Mouse (Mus musculus): ENCODE data around the gene Tgm4. TPM values are rescaled to one million over a fixed set of nuclear protein-coding genes. Genes with fewer than 3 reads are reported as not detected.

Gene Tgm4
- total RNA-seq (2021): under 1 TPM in 1 of 2 experiments, not detected in 1; 0.27 TPM
- long read RNA-seq, experiment 1, partial matches to known transcripts: 0 of 1 reads
- long read RNA-seq, experiment 1, other reads (novel, unspliced or antisense): 1 of 1 reads
- long read RNA-seq, experiment 2: 0 reads

- DNase-seq (ENCODE audit: low spot score): no peak
These were observed at the start of gene Tgm4 for GRCm38 (mm10) chr9:123034426-123034825. TSS of gene Tgm4 (plus strand) at chr9:123034726.

- DNase-seq (ENCODE audit: low spot score): no peak
These were observed 35.9 kb upstream of the Tgm4 start for GRCm38 (mm10) chr9:122998406-122999192.

- no peak for DNase-seq (ENCODE audit: low spot score)
These were observed 35.3 kb upstream of the Tgm4 start for GRCm38 (mm10) chr9:122999193-122999586.

- DNase-seq (ENCODE audit: low spot score): no peak
These were observed 29.8 kb upstream of the Tgm4 start for GRCm38 (mm10) chr9:123004718-123005117.

GRCm38 (mm10) chr9:123006071-123006470, 28.5 kb upstream of the Tgm4 start:
- no peak for DNase-seq (ENCODE audit: low spot score)

- peak; percentile 73 for DNase-seq (ENCODE audit: low spot score)
These were observed 13.4 kb upstream of the Tgm4 start, which contains the start of gene Tmem42 for GRCm38 (mm10) chr9:123020995-123021631. TSS of gene Tmem42 (plus strand) at chr9:123021326.

GRCm38 (mm10) chr9:123021636-123022379, 12.7 kb upstream of the Tgm4 start:
- DNase-seq (ENCODE audit: low spot score): peak; percentile 32

GRCm38 (mm10) chr9:123024201-123024600, 10.3 kb upstream of the Tgm4 start:
- DNase-seq (ENCODE audit: low spot score): no peak

- no peak for DNase-seq (ENCODE audit: low spot score)
These were observed 2.9 kb upstream of the Tgm4 start for GRCm38 (mm10) chr9:123031496-123032246.

- DNase-seq (ENCODE audit: low spot score): no peak
These were observed 13.1 kb downstream of the Tgm4 start for GRCm38 (mm10) chr9:123047665-123048064.

- DNase-seq (ENCODE audit: low spot score): no peak
These were observed 24.3 kb downstream of the Tgm4 start for GRCm38 (mm10) chr9:123058724-123059292.

GRCm38 (mm10) chr9:123060172-123060571, 25.6 kb downstream of the Tgm4 start:
- DNase-seq (ENCODE audit: low spot score): no peak

GRCm38 (mm10) chr9:123079149-123079548, 44.6 kb downstream of the Tgm4 start:
- DNase-seq (ENCODE audit: low spot score): no peak

- no peak for DNase-seq (ENCODE audit: low spot score)
These were observed 45.8 kb downstream of the Tgm4 start for GRCm38 (mm10) chr9:123080355-123080754.

GRCm38 (mm10) chr9:123080796-123081195, 46.3 kb downstream of the Tgm4 start:
- no peak for DNase-seq (ENCODE audit: low spot score)

GRCm38 (mm10) chr9:123085373-123085772, 50.8 kb downstream of the Tgm4 start:
- no peak for DNase-seq (ENCODE audit: low spot score)

GRCm38 (mm10) chr9:123087558-123087957, 53.0 kb downstream of the Tgm4 start:
- no peak for DNase-seq (ENCODE audit: low spot score)

- DNase-seq (ENCODE audit: low spot score): no peak
These were observed 56.3 kb downstream of the Tgm4 start for GRCm38 (mm10) chr9:123090844-123091243.

- no peak for DNase-seq (ENCODE audit: low spot score)
These were observed 65.3 kb downstream of the Tgm4 start for GRCm38 (mm10) chr9:123099631-123100455.

- DNase-seq (ENCODE audit: low spot score): no peak
These were observed 68.9 kb downstream of the Tgm4 start for GRCm38 (mm10) chr9:123103425-123103824.

All from gastrocnemius, adult 18-20 months (tissue).